Mouse (Mus musculus) retina, embryonic 14.5 days (tissue): ENCODE measurements around the gene Gm5767.

ENCODE experiments used
- DNase-seq: peaks from one replicate; pipeline ENCODE4 v3.0.0-alpha.2; 2015; ENCODE audit warnings: low spot score

Gm5767 gene

DNA sequence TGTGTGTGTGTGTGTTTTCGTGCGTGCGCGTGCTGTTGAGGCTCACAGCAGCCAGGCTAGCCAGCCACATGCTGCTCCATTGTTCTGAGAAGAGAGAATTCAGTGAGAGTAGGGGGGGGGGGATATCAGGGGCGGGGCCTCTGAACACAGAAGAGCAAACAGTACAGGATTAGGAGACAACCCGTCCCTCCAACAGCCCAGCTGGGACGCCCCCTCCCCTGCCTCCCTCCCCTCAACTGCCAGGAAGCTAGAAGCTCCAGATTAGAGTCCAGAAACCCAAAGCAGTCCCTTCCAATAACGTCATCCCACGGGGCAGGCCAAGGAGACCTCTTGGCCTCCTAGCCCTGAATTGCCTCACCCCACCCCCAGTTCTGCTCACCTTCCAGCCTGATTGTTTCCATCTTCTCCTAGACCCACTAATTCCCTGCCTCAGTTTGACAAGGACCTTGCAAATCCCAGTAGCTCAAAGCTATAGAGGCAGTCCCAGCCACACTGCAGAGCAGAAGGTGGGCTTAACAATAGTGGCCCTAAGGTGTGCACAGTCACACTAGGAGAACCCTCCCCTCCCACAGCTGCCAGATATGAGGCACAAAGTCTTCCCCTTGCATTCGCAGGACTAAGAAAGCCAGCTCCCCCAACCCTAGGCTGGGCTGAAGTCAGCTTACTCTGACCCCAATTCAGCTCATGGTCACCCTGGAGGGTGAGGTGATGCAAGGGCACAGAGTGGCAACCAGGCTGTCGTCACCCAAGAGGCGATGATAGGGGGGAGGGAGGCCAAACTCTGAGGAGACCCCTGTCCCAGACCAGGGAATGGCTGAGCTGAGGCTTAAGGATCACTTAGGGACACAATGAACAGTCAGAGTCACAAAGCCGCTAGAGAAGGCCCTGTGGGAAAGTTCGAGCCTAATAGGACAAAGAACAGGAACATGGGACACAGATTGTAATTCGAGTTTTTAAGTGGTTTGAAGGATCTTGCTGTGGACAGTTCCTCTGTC is 10.2 kb upstream of the Gm5767 start:
- peak; percentile 79 for DNase-seq

DNA sequence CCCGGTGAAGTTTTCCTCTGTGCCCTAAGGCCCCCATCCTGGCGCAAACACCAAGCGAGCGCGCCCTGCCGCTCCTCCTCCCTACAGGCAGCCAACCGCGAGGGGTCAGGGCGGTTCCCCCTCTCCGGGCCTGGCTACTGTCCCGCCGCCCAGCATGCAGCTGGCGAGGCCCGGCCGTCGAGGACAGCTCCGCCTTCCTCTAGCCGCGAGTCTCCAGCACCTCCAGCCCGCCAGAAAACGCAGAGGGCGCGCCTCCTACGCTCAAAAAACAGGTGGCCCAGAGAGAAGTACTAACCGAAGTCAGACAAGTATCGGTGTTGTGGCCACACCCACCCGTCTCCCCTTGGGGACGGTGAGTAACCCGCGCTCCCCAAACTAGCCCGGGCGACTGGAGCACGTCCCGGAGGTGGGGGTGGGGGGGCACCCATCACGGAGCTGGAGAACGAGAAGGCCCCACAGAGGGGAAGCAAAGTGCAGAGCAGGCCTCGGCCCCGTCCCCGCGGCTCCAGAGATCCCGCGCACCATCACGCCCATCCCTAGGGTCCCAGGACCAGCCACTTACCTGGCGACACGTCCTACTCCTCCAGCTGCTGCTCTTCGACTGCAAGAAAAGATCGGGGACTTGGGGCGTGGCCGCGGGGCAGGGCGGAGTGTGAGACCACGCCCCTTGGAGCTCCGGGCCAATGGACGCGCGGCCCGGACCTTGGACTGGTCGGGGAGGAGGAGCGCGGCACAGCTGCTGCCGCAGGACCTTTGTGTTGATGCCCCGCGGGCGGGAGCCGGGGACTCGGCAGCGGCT is 8.8 kb upstream of the Gm5767 start, which contains the start of gene Carhsp1:
Gene Carhsp1, minus strand, starts transcription at position 605 of the 799 bp plus-strand sequence.
- DNase-seq, result peak; percentile 97

DNA sequence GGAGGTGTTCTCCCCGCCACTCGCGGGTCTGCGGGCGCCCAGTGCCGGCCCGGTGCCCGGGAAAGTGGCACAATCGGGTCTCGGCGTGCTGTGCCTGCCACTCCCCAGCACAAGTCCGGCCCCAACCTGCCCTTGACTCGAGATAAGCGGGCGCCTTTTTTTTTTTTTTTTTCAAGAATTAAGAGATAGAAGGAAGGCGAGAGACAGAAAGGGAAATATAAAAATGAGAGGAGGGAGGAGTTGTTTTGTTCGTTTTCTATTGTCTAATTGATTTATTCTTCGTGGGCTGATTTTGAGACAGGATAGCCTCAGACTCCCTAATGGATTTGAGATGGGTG is 8.3 kb upstream of the Gm5767 start:
- DNase-seq, result no peak

DNA sequence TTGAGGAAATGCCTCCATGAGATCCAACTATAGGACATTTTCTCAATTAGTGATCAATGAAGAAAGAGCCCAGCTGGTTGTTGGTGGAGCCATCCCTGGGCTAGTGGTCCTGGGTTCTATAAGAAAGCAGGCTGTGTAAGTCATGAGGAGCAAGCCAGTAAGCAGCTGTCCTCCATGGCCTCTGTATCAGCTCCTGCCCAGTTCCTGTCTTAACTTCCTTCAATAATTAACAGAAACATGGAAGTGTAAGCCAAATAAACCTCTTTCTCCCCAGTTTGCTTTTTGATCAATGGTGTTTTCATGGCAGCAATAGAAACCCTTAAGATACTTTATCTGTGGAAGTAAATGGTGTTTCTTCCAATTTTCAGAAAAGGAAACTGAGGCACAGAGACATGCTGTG is 7.8 kb upstream of the Gm5767 start:
- no peak for DNase-seq

DNA sequence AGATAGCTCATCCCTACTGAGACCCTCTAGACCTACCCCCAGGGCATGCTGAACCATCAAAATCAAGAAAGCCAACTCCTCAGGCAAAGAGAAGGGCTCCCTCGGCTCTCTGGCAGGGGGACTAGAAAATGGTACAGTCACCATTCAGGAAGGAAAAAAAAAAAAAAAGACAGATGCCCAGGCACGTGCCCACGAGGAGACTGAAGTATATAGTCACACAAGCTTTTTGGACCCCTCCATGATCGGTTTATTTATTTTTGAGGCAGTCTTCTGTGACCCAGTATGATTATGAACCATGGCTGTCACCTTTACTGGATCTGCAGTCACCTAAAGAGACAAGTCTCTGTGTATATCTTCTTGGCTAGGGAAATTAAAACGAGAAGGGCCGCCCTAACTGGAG is 7.2 kb upstream of the Gm5767 start:
- no peak for DNase-seq

DNA sequence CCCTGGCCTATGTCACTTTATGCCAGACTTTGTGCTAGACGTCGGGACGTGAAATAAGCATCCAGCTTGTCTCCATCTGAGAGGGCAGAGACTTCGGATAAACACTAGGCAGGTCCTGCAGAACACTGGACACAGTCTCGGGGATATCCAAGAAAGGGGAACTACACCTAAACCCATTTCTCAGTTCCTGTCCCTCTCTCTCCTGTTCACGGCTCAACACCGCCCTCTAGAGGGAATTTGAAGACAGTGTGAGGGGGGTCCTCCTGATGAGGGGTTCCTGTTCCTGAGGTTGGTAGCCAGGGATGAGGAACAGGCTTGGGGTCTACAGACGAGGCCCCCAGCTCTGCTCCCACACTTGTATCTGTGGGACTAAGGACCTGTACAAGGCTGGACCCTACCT is 6.4 kb upstream of the Gm5767 start:
- peak; percentile 86 for DNase-seq

DNA sequence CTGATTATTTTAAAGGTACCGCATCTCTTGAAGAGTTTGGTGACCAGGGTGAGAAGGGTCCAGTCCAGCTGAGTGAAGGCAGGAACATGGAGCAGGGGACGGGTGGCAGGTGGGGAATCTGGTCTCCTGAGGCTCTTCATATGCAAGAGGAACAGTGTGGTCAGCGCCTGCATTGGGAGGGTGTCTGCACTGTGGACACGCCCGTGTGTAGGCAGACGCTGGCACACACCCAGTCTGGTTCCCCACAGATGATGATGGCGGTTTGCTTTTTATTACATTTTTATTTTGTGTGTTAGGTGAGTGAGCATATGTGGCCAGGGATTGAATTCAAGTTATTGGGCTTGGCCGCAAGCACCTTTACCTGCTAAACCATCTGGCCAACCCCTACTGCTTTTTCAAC is 5.0 kb upstream of the Gm5767 start:
- no peak for DNase-seq

DNA sequence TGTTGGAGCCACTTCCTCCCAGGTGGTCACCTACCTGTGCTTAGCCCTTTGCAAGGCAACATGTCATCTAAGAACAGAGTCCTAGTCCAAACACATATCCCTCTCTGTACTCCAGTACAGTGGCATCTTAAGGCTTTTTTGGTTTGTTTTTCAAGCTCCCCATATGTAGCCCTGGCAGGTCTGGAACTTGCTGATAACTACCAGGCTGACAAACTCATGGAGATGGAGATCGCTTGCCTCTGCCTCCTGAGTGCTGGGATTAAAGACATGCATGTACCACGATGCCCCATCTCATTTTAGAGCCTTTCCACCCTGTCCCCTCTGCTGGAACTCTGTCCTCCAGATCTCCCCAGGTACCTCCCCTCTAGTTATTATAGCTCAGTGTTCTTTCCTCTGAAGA is 4.3 kb upstream of the Gm5767 start:
- no peak for DNase-seq

DNA sequence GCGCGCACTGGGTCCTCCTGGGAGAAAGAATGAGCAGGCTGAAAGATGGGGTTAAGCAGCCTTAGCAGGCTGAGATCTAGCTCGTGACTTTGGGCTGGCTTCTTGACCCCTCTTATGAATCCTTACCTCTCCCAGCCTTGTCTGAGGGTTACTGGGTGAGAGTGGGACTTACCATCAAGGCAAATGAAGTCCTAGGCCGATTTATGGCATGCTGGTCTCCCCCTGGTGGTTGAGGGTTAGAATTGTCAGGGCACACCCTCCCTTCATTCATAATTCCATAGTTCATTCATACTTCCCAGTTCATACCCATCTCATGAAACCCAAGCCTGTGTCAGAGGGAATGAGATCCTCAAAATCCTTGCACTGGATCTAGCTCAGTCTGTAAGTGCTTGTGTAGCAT is 3.8 kb upstream of the Gm5767 start:
- peak; percentile 87 for DNase-seq

DNA sequence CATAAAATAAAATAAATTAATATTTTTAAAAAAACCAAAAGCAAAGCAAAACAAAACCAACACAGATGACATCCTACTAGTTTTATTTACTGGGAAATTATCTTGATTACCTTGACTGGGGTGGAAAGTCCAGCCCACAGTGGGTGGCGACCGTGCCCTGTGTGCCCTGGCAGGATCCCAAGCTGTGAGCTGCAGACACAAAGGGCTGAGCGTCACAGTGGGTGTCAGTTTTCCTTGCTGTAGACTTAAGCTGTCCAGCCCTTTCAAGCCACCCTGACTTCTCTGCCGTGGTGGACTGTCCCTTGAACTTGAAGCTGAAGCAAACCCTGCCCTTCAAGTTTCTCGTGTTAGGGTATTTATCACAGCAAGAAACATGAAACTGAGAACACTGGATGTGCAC is 2.5 kb upstream of the Gm5767 start:
- DNase-seq, result no peak

DNA sequence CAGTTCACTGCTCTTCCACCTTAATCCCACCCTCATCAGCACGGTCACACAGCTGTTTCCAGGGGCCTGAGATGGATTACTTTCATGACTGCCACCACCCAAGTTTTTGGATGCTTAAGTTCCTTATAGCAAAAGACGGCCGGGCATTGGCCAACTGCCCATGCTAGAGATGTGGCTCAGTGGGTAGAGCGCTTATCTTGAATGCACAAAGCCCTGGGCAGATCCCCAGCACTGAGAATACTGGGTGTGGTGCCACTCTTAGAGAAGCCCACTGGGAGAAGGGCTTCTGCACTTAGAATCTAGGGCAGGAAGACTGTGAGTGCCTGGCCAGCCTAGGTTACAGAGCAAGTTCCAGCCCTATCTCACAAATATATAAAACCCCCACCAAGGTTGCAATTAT is 1.9 kb upstream of the Gm5767 start:
- no peak for DNase-seq

DNA sequence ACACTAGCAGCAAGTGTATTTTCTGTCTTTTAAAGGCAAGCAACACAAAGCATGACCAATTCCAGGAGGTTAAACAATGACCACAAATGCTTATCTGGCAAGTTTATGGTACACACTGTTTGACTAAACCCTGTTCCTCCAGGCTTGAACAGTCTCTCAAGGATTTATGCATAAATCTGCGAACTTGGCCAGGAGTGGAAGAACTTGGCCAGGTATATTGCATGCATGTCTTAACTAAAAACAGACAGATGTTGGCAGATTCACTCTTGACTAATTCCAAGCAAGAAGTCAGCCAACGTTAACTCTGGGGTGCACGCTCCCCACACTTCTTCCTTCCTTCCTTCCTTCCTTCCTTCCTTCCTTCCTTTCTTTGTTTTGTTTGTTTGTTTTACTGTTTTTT is 790 bp upstream of the Gm5767 start:
- DNase-seq, result no peak

DNA sequence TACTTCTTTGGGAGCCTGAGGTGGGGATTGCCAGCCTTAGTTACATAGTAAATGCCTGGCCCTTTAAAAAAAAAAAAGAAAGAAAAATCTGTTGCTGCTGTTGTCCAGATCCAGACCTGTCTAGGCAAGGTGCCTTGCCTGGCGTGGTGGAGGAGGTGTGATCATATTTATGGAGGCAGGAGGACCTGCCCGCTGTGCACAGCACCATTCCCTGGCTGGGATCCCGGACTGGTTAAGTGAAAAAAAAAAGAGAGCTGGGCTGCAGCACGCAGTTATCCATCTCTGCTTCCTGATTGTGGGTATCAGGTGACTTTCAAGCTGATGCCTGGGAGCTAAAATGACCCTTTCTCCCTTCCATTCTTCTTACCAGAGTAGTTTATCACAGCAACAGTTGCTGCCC is 4.5 kb downstream of the Gm5767 start:
- no peak for DNase-seq

DNA sequence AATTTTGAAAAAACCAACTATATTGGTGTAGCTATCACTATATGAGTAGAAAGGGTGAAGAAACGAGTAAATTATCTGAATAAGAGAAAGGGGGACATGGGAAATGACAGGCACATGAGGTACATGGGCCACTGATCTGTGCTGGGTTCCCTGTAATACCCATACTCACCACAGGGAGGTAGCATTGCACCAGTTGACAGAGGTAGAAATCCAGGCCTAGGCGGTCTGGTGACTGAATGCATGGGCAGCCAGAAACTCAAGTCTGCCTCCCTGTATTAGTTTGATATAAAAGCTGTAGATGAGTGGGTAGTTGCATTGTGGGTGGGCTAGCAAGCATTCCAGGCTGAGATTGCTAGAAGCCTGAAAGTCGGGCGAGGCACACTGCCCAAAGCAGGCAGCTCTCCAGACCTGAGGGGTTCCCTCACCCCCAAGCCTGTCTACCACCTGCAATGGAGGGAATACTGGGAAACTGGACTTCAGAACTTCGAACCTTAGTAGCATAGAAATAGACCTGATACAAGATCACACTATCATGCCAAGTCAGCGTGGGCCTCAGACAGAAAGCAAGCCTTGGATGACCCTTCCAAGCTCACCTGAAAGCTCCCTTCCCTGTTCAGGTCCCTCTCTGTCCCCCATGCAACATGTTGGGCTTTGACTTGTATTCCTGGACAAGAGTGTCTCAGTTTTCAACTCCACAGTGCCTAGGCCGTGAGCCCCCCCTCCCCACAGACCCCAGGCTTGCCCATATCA is 5.7 kb downstream of the Gm5767 start:
- DNase-seq, result peak; percentile 90

DNA sequence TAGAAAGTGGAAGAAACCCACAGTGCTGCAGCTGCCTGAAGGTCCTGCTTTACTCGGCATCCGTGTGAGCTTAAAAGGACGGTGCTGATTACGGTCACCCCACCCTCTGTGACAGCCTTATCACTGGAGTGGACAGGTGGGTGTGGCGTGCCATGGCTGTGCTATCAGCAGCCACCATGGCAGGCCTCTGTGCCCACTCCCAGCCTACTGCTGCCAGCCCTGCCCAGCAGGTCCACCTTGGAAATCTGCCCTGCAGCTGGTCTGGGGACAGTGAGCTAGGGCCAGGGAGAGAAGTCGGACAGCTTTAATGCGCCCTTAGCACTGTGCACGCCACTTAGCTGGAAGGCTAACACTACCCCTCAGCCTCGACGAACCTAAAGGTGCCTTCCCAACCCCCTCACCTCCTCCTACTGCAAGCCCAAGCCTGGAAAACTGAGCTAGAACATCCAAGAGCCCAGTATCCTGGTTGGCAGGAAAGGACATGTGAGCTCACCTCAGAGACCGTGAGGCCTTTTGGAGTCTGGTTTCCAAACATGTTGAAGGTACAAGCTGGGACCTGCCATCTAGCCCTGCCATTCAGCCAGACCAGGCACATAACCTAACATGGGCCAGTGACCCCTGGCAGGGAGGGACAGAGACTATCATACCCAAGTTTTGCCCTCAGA is 6.4 kb downstream of the Gm5767 start:
- DNase-seq, result no peak

DNA sequence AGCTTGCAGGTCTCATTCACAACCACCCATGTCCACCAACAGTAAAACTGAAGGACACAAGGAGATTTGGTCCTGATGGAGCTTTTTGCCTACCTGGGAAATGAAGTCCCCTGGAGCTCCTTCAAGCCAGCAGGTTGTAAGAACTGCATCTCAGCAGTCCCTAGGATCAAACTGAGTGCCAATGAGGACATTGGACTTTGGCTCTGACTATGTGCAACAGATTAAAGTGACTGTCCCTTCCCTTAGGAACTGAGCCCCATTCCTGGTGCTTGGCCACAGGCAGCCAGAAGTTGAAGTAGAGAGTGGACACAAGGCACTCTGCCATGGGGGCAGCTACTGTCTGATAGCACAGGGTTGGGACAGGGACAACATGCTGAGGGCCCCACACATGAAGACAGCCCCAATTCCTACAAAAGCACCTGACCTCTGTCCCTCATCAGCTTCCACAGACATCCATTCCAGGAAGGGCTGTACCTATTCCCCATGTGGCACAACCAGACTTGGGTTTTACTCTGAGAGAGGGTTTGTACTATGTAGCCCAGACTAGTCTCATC is 7.1 kb downstream of the Gm5767 start:
- DNase-seq, result no peak

DNA sequence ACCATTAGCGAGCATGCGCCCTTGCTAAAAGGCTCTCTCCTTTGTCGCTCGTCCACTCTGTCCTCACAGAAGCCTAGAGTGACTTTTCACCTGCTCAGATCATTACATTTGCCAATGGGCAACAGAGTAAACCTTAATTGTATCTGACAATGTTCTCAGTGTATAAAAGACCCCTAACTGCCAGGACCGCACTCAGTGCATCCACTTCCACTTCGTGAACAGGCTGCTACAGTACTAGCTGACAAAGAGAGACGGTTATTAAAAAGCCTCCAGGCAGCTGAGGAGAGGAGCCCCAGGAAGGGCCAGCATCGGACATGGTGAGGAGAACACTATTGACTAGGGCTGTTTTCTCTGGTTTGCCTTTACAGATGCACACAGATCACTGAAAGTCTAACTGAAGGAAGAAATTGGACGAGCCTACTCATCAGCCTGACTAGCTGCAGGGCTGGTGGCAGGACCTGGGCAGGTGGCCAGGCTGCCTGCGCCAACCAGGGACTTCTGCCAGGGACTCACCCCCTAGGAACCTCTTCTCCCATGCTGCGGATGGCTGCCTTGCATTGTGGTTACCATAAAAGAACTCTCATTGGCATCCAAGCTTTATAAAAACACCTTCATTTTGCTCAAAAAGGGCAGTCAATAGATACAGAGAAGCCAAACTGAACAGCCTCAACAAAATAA is 9.5 kb downstream of the Gm5767 start:
- peak; percentile 27 for DNase-seq

DNA sequence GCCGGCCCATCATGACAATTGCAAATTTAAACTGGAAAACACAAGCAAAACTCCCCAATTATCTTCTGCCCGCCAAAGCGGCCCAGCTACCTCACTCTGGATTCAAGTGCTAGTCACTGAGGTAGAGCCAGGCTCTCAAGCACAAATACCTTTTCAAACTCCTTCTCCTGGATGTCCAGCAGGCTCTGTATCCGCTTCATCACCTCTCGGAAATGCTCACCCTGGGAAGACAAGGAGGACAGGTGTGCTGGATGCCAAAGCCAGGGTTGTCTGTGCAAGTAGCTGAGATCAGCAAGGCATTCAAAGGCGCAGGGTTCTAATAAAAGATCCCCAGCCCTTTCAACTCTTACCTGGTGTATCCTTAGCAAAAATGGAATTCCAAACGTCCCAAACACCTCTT is 10.6 kb downstream of the Gm5767 start:
- no peak for DNase-seq

DNA sequence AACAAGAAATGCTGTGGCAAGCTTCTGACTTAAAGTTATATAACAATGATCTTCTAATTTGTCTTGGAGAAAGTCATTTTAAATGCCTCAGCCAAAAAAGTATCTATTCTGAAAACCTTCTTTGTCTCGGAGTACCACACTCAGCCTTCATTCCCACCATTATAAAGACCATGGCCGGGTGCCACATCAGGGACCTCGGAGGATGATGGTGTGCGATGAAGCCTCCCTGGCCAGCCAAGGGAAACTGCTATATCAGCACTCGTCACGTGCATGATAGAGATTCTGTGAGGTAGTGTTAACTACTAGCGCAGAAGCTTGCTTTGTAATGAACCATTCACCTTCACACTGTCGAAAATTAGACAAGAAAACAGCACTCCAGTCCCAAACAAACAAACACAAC is 19.0 kb downstream of the Gm5767 start:
- DNase-seq, result no peak

DNA sequence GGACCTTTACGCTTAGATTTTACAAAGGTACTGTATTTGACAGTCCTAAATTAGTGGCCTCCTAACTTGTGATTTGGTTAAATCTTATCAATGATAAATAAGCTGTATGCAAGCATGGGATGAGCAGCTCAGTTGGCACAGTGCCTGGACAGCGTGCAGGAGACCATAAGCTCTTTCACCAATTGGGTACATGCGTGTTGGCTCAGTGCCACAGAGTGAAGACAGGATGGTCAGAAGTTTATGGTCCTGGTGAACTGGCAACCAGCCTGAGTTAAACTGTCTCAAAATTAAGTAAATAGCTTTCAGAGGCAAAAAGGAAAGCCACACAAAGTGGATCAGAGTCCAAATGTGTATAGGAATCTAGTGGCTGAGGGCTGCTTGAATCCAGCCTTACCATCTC is 20.0 kb downstream of the Gm5767 start:
- DNase-seq, result no peak

DNA sequence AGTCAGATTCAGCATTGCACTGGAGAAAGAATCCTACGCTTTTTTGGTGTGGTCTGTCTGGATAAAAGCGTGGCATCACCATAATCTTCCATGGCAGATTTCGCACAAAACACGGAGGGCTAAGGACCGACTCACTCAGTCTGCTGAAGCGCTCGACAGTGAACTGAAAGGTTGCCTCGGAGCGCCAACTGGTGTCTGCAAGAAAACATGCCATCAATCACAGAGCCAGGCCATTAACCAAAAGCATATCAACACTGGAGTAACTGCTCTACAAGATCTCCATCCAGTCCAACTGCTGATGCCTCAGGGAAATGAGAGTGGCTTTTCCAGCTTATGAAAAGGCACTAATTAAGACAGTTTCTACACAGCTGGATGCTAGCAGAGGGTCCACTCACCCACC is 31.4 kb downstream of the Gm5767 start:
- DNase-seq, result no peak
